Mouse (Mus musculus) brain, embryonic 14.5 days (tissue): ENCODE measurements at regions not wholly inside any gene's neighbourhood (a gene's known extent, or its start where the extent isn't known, plus 50 kb on each side); places are given as distances from the start of the nearest gene placed in this dataset.

Experiments used
- CTCF ChIP-seq: fragments of 200-500 bp; IDR thresholded peaks from 2 replicates; pipeline ENCODE4 v1.5.1; 2012; ENCODE audit warnings: inconsistent platforms, mild to moderate bottlenecking, moderate library complexity, borderline replicate concordance; ENCODE audit not compliant: insufficient read depth, insufficient read length; ENCODE audit errors: extremely low read depth
- POLR2A ChIP-seq: fragments of 200-500 bp; IDR thresholded peaks from 2 replicates; pipeline ENCODE4 v1.6.1; 2012; ENCODE audit warnings: mild to moderate bottlenecking, inconsistent platforms, borderline replicate concordance; ENCODE audit not compliant: poor library complexity, insufficient read depth, insufficient read length, severe bottlenecking; ENCODE audit errors: extremely low read depth

- no peak for TF ChIP-seq POLR2A
- no peak for TF ChIP-seq CTCF
These were observed 93.1 kb downstream of the Rchy1 start for GRCm38 (mm10) chr5:91869791-91870190.
